Mouse (Mus musculus) thymus, adult 2 months (tissue): Measurements from ENCODE around the gene Ccdc18. TPM values are rescaled to one million over a fixed set of nuclear protein-coding genes. Genes with fewer than 3 reads are reported as not detected.
A peak's percentile ranks its signal among the peaks of the same experiment; 100 is the strongest.
"Not testable (repeated sequence)": the region's sequence is repeated elsewhere in the genome, so short reads cannot be mapped to it uniquely, and the experiment has no call there.

ENCODE experiments used
- DNase-seq: peaks from one replicate; pipeline ENCODE4 v3.0.0; 2021
- H3K27ac ChIP-seq: fragments of 200-500 bp; 2 replicates; pipeline ENCODE4 v1.5.1; 2012; ENCODE audit warnings: low read length, control low read depth; ENCODE audit not compliant: control insufficient read depth, insufficient read depth
- H3K27me3 ChIP-seq: fragments of 200-500 bp; 2 replicates; pipeline ENCODE4 v1.6.1; 2012; ENCODE audit warnings: mild to moderate bottlenecking, low read length, moderate library complexity, mixed read lengths; ENCODE audit not compliant: control insufficient read depth, insufficient read depth
- H3K36me3 ChIP-seq: fragments of 200-500 bp; 2 replicates; pipeline ENCODE4 v1.6.1; 2012; ENCODE audit warnings: mild to moderate bottlenecking, low read length, moderate library complexity; ENCODE audit not compliant: control insufficient read depth, insufficient read depth
- H3K4me1 ChIP-seq: fragments of 200-500 bp; replicated peaks from 2 replicates; pipeline ENCODE4 v1.6.1; 2012; ENCODE audit warnings: low read length; ENCODE audit not compliant: control insufficient read depth, insufficient read depth
- H3K4me3 ChIP-seq: fragments of 200-500 bp; 2 replicates; pipeline ENCODE4 v1.5.1; 2012; ENCODE audit warnings: mild to moderate bottlenecking, low read length, control low read depth, moderate library complexity; ENCODE audit not compliant: control insufficient read depth, insufficient read depth
- CTCF ChIP-seq: fragments of 200-500 bp; IDR thresholded peaks from 2 replicates; pipeline ENCODE4 v1.5.1; 2012; ENCODE audit warnings: mild to moderate bottlenecking, control low read depth, low read length, moderate library complexity, borderline replicate concordance; ENCODE audit not compliant: control insufficient read depth, poor library complexity, insufficient read depth; ENCODE audit errors: extremely low read depth
- POLR2A ChIP-seq: fragments of 200-500 bp; IDR thresholded peaks from 2 replicates; pipeline ENCODE4 v1.6.1; 2012; ENCODE audit warnings: mild to moderate bottlenecking, low read length, control low read depth, moderate library complexity; ENCODE audit not compliant: control insufficient read depth, poor library complexity, insufficient read depth; ENCODE audit errors: extremely low read depth
- WGBS: fragments of 180-500 bp; shearing (Covaris S2); methylation state at CpG from one replicate; pipeline ENCODE4 v1.1.7; 2018; 5-methylcytosine and 5-hydroxymethylcytosine counted together
- polyA plus RNA-seq: library from polyadenylated mRNA; depleted of rRNA; stranded (reverse); fragments of >200 nt; gene quantifications from 2 replicates; pipeline ENCODE4 v1.2.3, GENCODE M21; 2012

Ccdc18 gene
- polyA plus RNA-seq, 1 experiment, result 0.59 TPM

- no peak for TF ChIP-seq CTCF
- no peak for TF ChIP-seq POLR2A
- 91% methylated on average over 2 of the region's 2 CpGs for WGBS
- no peak for DNase-seq
- H3K27me3 ChIP-seq, result no peaks in the 10 kb centered on the region
- no peaks in the 10 kb centered on the region for H3K4me1 ChIP-seq
- no peak overlapping the region for H3K27ac ChIP-seq
- H3K36me3 ChIP-seq, result no peaks in the 10 kb centered on the region
- no peak overlapping the region for H3K4me3 ChIP-seq
Measured at GRCm38 (mm10) chr5:108250033-108250432, 117.4 kb downstream of the Ccdc18 start.

- no peaks in the 10 kb centered on the region for H3K27me3 ChIP-seq
- H3K27ac ChIP-seq, result no peak overlapping the region
- H3K4me3 ChIP-seq, result no peak overlapping the region
- H3K36me3 ChIP-seq, result no peaks in the 10 kb centered on the region
- no peaks in the 10 kb centered on the region for H3K4me1 ChIP-seq
- TF ChIP-seq POLR2A (no peak), CTCF (no peak)
- WGBS, result 84% methylated on average over 5 of the region's 5 CpGs
- DNase-seq, result no peak
Measured at GRCm38 (mm10) chr5:108255259-108255658, 122.6 kb downstream of the Ccdc18 start.

GRCm38 (mm10) chr5:108262722-108263121 lies 130.0 kb downstream of the Ccdc18 start:
- Histone ChIP-seq H3K27me3 (no peaks in the 10 kb centered on the region), H3K27ac (no peak overlapping the region), H3K4me1 (no peaks in the 10 kb centered on the region), H3K36me3 (no peaks in the 10 kb centered on the region), H3K4me3 (no peak overlapping the region)
- WGBS, result 93% methylated on average over 4 of the region's 4 CpGs
- DNase-seq, result no peak
- no peak for TF ChIP-seq POLR2A
- no peak for TF ChIP-seq CTCF

GRCm38 (mm10) chr5:108263785-108264184 lies 131.1 kb downstream of the Ccdc18 start:
- not testable (repeated sequence) for H3K36me3 ChIP-seq, H3K4me3 ChIP-seq, H3K4me1 ChIP-seq, H3K27me3 ChIP-seq, DNase-seq, H3K27ac ChIP-seq
- WGBS, result 82% methylated on average over 1 of the region's 1 CpGs

GRCm38 (mm10) chr5:108266990-108267389 lies 134.3 kb downstream of the Ccdc18 start:
- peaks cover 5% of the 10 kb centered on the region for H3K4me1 ChIP-seq
- H3K27ac ChIP-seq, result no peak overlapping the region
- H3K27me3 ChIP-seq, result no peaks in the 10 kb centered on the region
- DNase-seq, result no peak
- no peaks in the 10 kb centered on the region for H3K36me3 ChIP-seq
- TF ChIP-seq CTCF (no peak), POLR2A (no peak)
- H3K4me3 ChIP-seq, result no peak overlapping the region

GRCm38 (mm10) chr5:108268127-108269062 lies 135.7 kb downstream of the Ccdc18 start, which contains the start of gene Dr1:
Dr1 (plus strand) TSS chr5:108268897.
- DNase-seq, result peak; percentile 88
- WGBS, result 8% methylated on average over 54 of the region's 55 CpGs
- peak within 1 kb of the TSS; percentile 72 for H3K4me3 ChIP-seq

More at GRCm38 (mm10) chr5:108268127-108269062, 135.7 kb downstream of the Ccdc18 start, which contains the start of gene Dr1:
- 0 out of 2 replicates have a peak, but pooled peaks cover 4% of the 10 kb centered on the region for H3K36me3 ChIP-seq
- H3K27ac ChIP-seq, result peak within 1 kb of the TSS; percentile 64
- TF ChIP-seq CTCF (0 out of 2 replicates have a peak, but pooled peaks have one; percentile 42), POLR2A (peak; percentile 81)
- H3K4me1 ChIP-seq, result peaks cover 5% of the 10 kb centered on the region
- no peaks in the 10 kb centered on the region for H3K27me3 ChIP-seq
